In genomic region chr5:120505781-120506180, GRCm38 (mm10) we compare ENCODE assay signal across 11 mouse cellular contexts. TPM values are rescaled to one million over a fixed set of nuclear protein-coding genes. Genes with fewer than 3 reads are reported as not detected.
DNase-seq lines count a peak whose midpoint lies in the region; ATAC-seq and TF ChIP-seq lines count a peak whose summit lies in the region.
"Had no signal": no experiment of that assay in that cellular context is flagged by ENCODE, and none has a peak within 500 bp of the region (broad histone marks: within the 10 kb centered on the region; RNA-seq: fewer than 3 reads in every experiment).

No protein-coding gene starts in this region.

- no peak for DNase-seq in gastrocnemius, adult 2 months
- DNase-seq in gastrocnemius, postnatal 25 days, result no peak
- DNase-seq in liver, result no peak
- DNase-seq in liver, embryonic 14.5 days (ENCODE audit: low read depth in 3 of 3, low spot score in 3 of 3), result no peak
- no peak for DNase-seq in urinary bladder, postnatal 25 days (ENCODE audit: low spot score)
- DNase-seq in midbrain, postnatal 0 days (ENCODE audit: low spot score), result no peak

- TF ChIP-seq EP300 in liver, embryonic 14.5 days (IDR thresholded peaks at IDR 0.05; ENCODE audit: low read depth), result no peak

- 53% methylated on average over 9 of the region's 9 CpGs for WGBS in liver, embryonic 12.5 days (ENCODE audit: insufficient replicate concordance)
- WGBS in embryonic facial prominence, embryonic 13.5 days, result 67% methylated on average over 9 of the region's 9 CpGs
- 54% methylated on average over 9 of the region's 9 CpGs for whole genome bisulfite sequencing in liver, embryonic 14.5 days (ENCODE audit: insufficient replicate concordance)
- WGBS in midbrain, postnatal 0 days, result 69% methylated on average over 9 of the region's 9 CpGs

- intact Hi-C loops in gastrocnemius, adult 2 months (cut with DNase I), result loop anchor here (1.0 kb wide), 1 partner anchor 100 kb away; no protein-coding TSS in a partner anchor

- H3K9ac ChIP-seq in liver, embryonic 12.5 days, result peak overlapping the region; percentile 17; the same call in 1 of the 2 replicates
- 0 out of 2 replicates have a peak overlapping the region, but pooled peaks have one; percentile 49 for H3K9ac ChIP-seq in embryonic facial prominence, embryonic 13.5 days
- H3K9ac ChIP-seq in liver, embryonic 14.5 days (replicated peaks), result no peak overlapping the region
- H3K9ac ChIP-seq in midbrain, postnatal 0 days (replicated peaks; ENCODE audit: low read length, poor library complexity, severe bottlenecking), result no peak overlapping the region

- peak overlapping the region; percentile 55 for H3K4me2 ChIP-seq in liver, embryonic 12.5 days
- H3K4me2 ChIP-seq in embryonic facial prominence, embryonic 13.5 days, result peak overlapping the region; percentile 47
- peak overlapping the region; percentile 21 for H3K4me2 ChIP-seq in liver, embryonic 14.5 days (ENCODE audit: low read depth)
- H3K4me2 ChIP-seq in midbrain, postnatal 0 days (ENCODE audit: low read depth, low read length, poor library complexity, severe bottlenecking), result no peak overlapping the region

- H3K4me1 ChIP-seq in liver, embryonic 12.5 days, result peaks cover 35% of the 10 kb centered on the region
- peaks cover 28% of the 10 kb centered on the region for H3K4me1 ChIP-seq in embryonic facial prominence, embryonic 13.5 days
- peaks cover 1 to 9% of the 10 kb centered on the region in 2 experiments; a peak in 2 of 4 replicates for H3K4me1 ChIP-seq in liver, embryonic 14.5 days (replicated peaks; ENCODE audit: control insufficient read depth in 2 of 2, insufficient read depth in 2 of 2, low read length in 1 of 2)
- peaks cover 10% of the 10 kb centered on the region; the same call in 1 of the 2 replicates for H3K4me1 ChIP-seq in midbrain, postnatal 0 days (ENCODE audit: insufficient read depth, low read length)

- no peak for TF ChIP-seq CTCF in gastrocnemius, adult 2 months (IDR thresholded peaks at IDR 0.05)
- no peak for TF ChIP-seq CTCF in liver, embryonic 14.5 days (IDR thresholded peaks at IDR 0.05; ENCODE audit: low read depth)
- TF ChIP-seq CTCF in midbrain, postnatal 0 days (IDR thresholded peaks at IDR 0.05), result no peak

- H3K9me3 ChIP-seq in liver, embryonic 12.5 days (replicated peaks), result no peaks in the 10 kb centered on the region
- H3K9me3 ChIP-seq in embryonic facial prominence, embryonic 13.5 days, result no peaks in the 10 kb centered on the region
- H3K9me3 ChIP-seq in liver, embryonic 14.5 days (ENCODE audit: control insufficient read depth, low read length), result no peaks in the 10 kb centered on the region
- H3K9me3 ChIP-seq in midbrain, postnatal 0 days (ENCODE audit: low read length), result no peaks in the 10 kb centered on the region

- ATAC-seq in liver, embryonic 12.5 days, result no peak
- no peak for ATAC-seq in embryonic facial prominence, embryonic 13.5 days (ENCODE audit: insufficient number of reproducible peaks, insufficient read depth, low FRiP score, low TSS enrichment, low read depth)
- ATAC-seq in liver, embryonic 14.5 days (ENCODE audit: insufficient read depth), result no peak
- ATAC-seq in midbrain, postnatal 0 days (ENCODE audit: low FRiP score), result no peak

- H3K4me3 ChIP-seq in gastrocnemius, adult 2 months, result peak overlapping the region; percentile 53
- H3K4me3 ChIP-seq in liver, embryonic 12.5 days, result no peak overlapping the region
- peak overlapping the region; percentile 6; the same call in 1 of the 2 replicates for H3K4me3 ChIP-seq in embryonic facial prominence, embryonic 13.5 days
- no peak overlapping the region for H3K4me3 ChIP-seq in liver, embryonic 14.5 days (ENCODE audit: insufficient read depth in 1 of 2, low read depth in 2 of 2, low read length in 2 of 2)
- H3K4me3 ChIP-seq in midbrain, postnatal 0 days (ENCODE audit: low read depth, low read length), result no peak overlapping the region

- peak overlapping the region; percentile 68 for H3K27ac ChIP-seq in gastrocnemius, adult 2 months
- H3K27ac ChIP-seq in liver, embryonic 12.5 days, result no peak overlapping the region
- no peak overlapping the region for H3K27ac ChIP-seq in embryonic facial prominence, embryonic 13.5 days
- H3K27ac ChIP-seq in liver, embryonic 14.5 days, result no peak overlapping the region
- no peak overlapping the region for H3K27ac ChIP-seq in midbrain, postnatal 0 days (ENCODE audit: low read depth, low read length)

- no peaks in the 10 kb centered on the region for H3K36me3 ChIP-seq in liver, embryonic 12.5 days
- no peaks in the 10 kb centered on the region for H3K36me3 ChIP-seq in embryonic facial prominence, embryonic 13.5 days
- no peaks in the 10 kb centered on the region for H3K36me3 ChIP-seq in liver, embryonic 14.5 days (replicated peaks; ENCODE audit: control insufficient read depth, insufficient read depth, low read depth)
- no peaks in the 10 kb centered on the region for H3K36me3 ChIP-seq in midbrain, postnatal 0 days (ENCODE audit: insufficient read depth, low read length)

- H3K27me3 ChIP-seq in liver, embryonic 12.5 days (replicated peaks), result no peaks in the 10 kb centered on the region
- H3K27me3 ChIP-seq in embryonic facial prominence, embryonic 13.5 days, result no peaks in the 10 kb centered on the region
- no peaks in the 10 kb centered on the region for H3K27me3 ChIP-seq in liver, embryonic 14.5 days (ENCODE audit: control insufficient read depth, insufficient read depth, low read length)
- no peaks in the 10 kb centered on the region for H3K27me3 ChIP-seq in midbrain, postnatal 0 days (ENCODE audit: insufficient read depth, low read length)

RNA-seq across cellular contexts. Expression of gene Plbd2, which starts 2.4 kb away (rescaled TPM):
- total RNA-seq in gastrocnemius, adult 2 months (2021), result 10 to 100 TPM; 33.7 to 47.8 TPM
- 10 to 100 TPM; 29.1 to 32.6 TPM for total RNA-seq in gastrocnemius, postnatal 25 days (2021)
- 23.2 and 27.4 TPM in 2 replicates for polyA plus RNA-seq in liver, embryonic 12.5 days (2016; fragmentation: Nextera tagmentation; extraction: Ambion mirVana)
- polyA plus RNA-seq in embryonic facial prominence, embryonic 13.5 days (2015; fragmentation: Nextera tagmentation; extraction: Ambion mirVana), result 43.5 and 54.4 TPM in 2 replicates
- 4.3 TPM in 2 replicates for polyA plus RNA-seq in liver, embryonic 14.5 days (2012; rRNA removed)
- 10.3 and 12.3 TPM in 2 replicates for polyA plus RNA-seq in liver, embryonic 14.5 days (2014; fragmentation: Nextera tagmentation; extraction: Ambion mirVana)
- 26.7 and 27.9 TPM in 2 replicates for total RNA-seq in midbrain, postnatal 0 days (2014; rRNA removed)
- polyA plus RNA-seq in midbrain, postnatal 0 days (2015; fragmentation: Nextera tagmentation; extraction: Ambion mirVana), result 49.9 and 52.9 TPM in 2 replicates

RNA-seq across cellular contexts. Expression of gene Slc8b1, which starts 5.2 kb away (rescaled TPM):
- total RNA-seq in gastrocnemius, adult 2 months (2021), result 10 to 100 TPM in 1 of 2 experiments, 1 to 10 TPM in 1; 8.1 to 10.5 TPM
- total RNA-seq in gastrocnemius, postnatal 25 days (2021), result 10 to 100 TPM in 1 of 2 experiments, 1 to 10 TPM in 1; 9.4 to 11.7 TPM
- polyA plus RNA-seq in liver, embryonic 12.5 days (2016; fragmentation: Nextera tagmentation; extraction: Ambion mirVana), result 4.2 and 6.0 TPM in 2 replicates
- polyA plus RNA-seq in embryonic facial prominence, embryonic 13.5 days (2015; fragmentation: Nextera tagmentation; extraction: Ambion mirVana), result 5.0 and 5.9 TPM in 2 replicates
- polyA plus RNA-seq in liver, embryonic 14.5 days (2012; rRNA removed), result 5.2 TPM in 2 replicates
- polyA plus RNA-seq in liver, embryonic 14.5 days (2014; fragmentation: Nextera tagmentation; extraction: Ambion mirVana), result 1.4 and 2.6 TPM in 2 replicates
- 1.9 and 2.1 TPM in 2 replicates for total RNA-seq in midbrain, postnatal 0 days (2014; rRNA removed)
- polyA plus RNA-seq in midbrain, postnatal 0 days (2015; fragmentation: Nextera tagmentation; extraction: Ambion mirVana), result 2.5 and 2.7 TPM in 2 replicates

RNA-seq across cellular contexts. Expression of gene Sds, which starts 29.5 kb away (rescaled TPM):
- under 1 TPM; 0.26 to 0.70 TPM for total RNA-seq in gastrocnemius, adult 2 months (2021)
- not detected for total RNA-seq in gastrocnemius, postnatal 25 days (2021)
- polyA plus RNA-seq in liver, embryonic 12.5 days (2016; fragmentation: Nextera tagmentation; extraction: Ambion mirVana), result not detected in 2 replicates
- polyA plus RNA-seq in embryonic facial prominence, embryonic 13.5 days (2015; fragmentation: Nextera tagmentation; extraction: Ambion mirVana), result not detected in 2 replicates
- polyA plus RNA-seq in liver, embryonic 14.5 days (2012; rRNA removed), result 0.13 and 0.61 TPM in 2 replicates
- polyA plus RNA-seq in liver, embryonic 14.5 days (2014; fragmentation: Nextera tagmentation; extraction: Ambion mirVana), result 0.15 and 0.22 TPM in 2 replicates
- not detected in 2 replicates for total RNA-seq in midbrain, postnatal 0 days (2014; rRNA removed)
- 0.17 and 0.23 TPM in 2 replicates for polyA plus RNA-seq in midbrain, postnatal 0 days (2015; fragmentation: Nextera tagmentation; extraction: Ambion mirVana)
- total RNA-seq: adrenal gland, adult 18-20 months; hematopoietic stem cell, adult 5-6 weeks; left cerebral cortex, postnatal 36 days had no signal

RNA-seq across cellular contexts. Expression of gene Sdsl, which starts 33.2 kb away (rescaled TPM):
- 1 to 10 TPM in 1 of 2 experiments, under 1 TPM in 1; 0.41 to 1.1 TPM for total RNA-seq in gastrocnemius, adult 2 months (2021)
- total RNA-seq in gastrocnemius, postnatal 25 days (2021), result under 1 TPM; 0.31 to 0.64 TPM
- polyA plus RNA-seq in liver, embryonic 12.5 days (2016; fragmentation: Nextera tagmentation; extraction: Ambion mirVana), result 1.1 TPM in 2 replicates
- 2.0 and 2.5 TPM in 2 replicates for polyA plus RNA-seq in embryonic facial prominence, embryonic 13.5 days (2015; fragmentation: Nextera tagmentation; extraction: Ambion mirVana)
- 0.78 and 0.93 TPM in 2 replicates for polyA plus RNA-seq in liver, embryonic 14.5 days (2012; rRNA removed)
- polyA plus RNA-seq in liver, embryonic 14.5 days (2014; fragmentation: Nextera tagmentation; extraction: Ambion mirVana), result 1.2 and 2.0 TPM in 2 replicates
- total RNA-seq in midbrain, postnatal 0 days (2014; rRNA removed), result 3.4 and 4.4 TPM in 2 replicates
- polyA plus RNA-seq in midbrain, postnatal 0 days (2015; fragmentation: Nextera tagmentation; extraction: Ambion mirVana), result 5.8 and 6.0 TPM in 2 replicates

Comparison
In these comparisons a context has a peak if more than half of its experiments do, and no peak if none do; other contexts are left out.
1. H3K9ac ChIP-seq: peak in liver, embryonic 12.5 days (single experiment) and embryonic facial prominence, embryonic 13.5 days (single experiment); none in liver, embryonic 14.5 days (single experiment) and midbrain, postnatal 0 days (single experiment).
2. H3K4me3 ChIP-seq: peak in gastrocnemius, adult 2 months (single experiment) and embryonic facial prominence, embryonic 13.5 days (single experiment); none in liver, embryonic 12.5 days (single experiment), liver, embryonic 14.5 days (0 of 2) and midbrain, postnatal 0 days (single experiment).